Mouse (Mus musculus) spleen, adult 2 months (tissue): ENCODE results near the gene Ubtd1.

Experiments
- CTCF ChIP-seq: fragments of 200-500 bp; IDR thresholded peaks from 2 replicates; pipeline ENCODE4 v1.5.1; 2011; ENCODE audit warnings: mild to moderate bottlenecking, inconsistent platforms; ENCODE audit not compliant: insufficient read depth, insufficient read length, insufficient replicate concordance; ENCODE audit errors: extremely low read depth
- POLR2A ChIP-seq: fragments of 200-500 bp; IDR thresholded peaks from 2 replicates; pipeline ENCODE4 v1.6.1; 2011; ENCODE audit warnings: low read depth, low read length, inconsistent platforms

- TF ChIP-seq POLR2A (no peak), CTCF (no peak)
Measured at GRCm38 (mm10) chr19:41989810-41990209, 8.2 kb downstream of the Ubtd1 start.
